Mouse (Mus musculus) intestine, embryonic 14.5 days (tissue): ENCODE data around the gene Clca4b. TPM values are rescaled to one million over a fixed set of nuclear protein-coding genes. Genes with fewer than 3 reads are reported as not detected.

Experiments used
- polyA plus RNA-seq: library from polyadenylated mRNA; unstranded; fragments of >200 nt; fragmentation: Nextera tagmentation; extraction: Ambion mirVana; gene quantifications from 2 replicates; pipeline ENCODE4 v1.2.1, GENCODE M21; 2014

The Clca4b gene
- polyA plus RNA-seq, 1 experiment from 2014 or later: 0.23 TPM

Other genes starting within 250 kb of the Clca4b start
- gene Sh3glb1, start 212.2 kb downstream of the Clca4b start, polyA plus RNA-seq: 93.4 and 95.3 TPM in 2 replicates
- 4.9 and 5.9 TPM in 2 replicates for gene Clca3a1, start 171.6 kb downstream of the Clca4b start, polyA plus RNA-seq
- 0.20 and 0.54 TPM in 2 replicates for gene Clca3a2, start 113.0 kb downstream of the Clca4b start, polyA plus RNA-seq
- 4.9 and 5.4 TPM in 2 replicates for gene Clca3b, start 83.2 kb downstream of the Clca4b start, polyA plus RNA-seq
- gene Clca4a, start 42.5 kb upstream of the Clca4b start, polyA plus RNA-seq: not detected in 2 replicates
- 1.9 and 3.5 TPM in 2 replicates for gene Clca1, start 100.2 kb upstream of the Clca4b start, polyA plus RNA-seq
- 0.17 and 0.46 TPM in 2 replicates for gene Clca2, start 166.9 kb upstream of the Clca4b start, polyA plus RNA-seq
- 14.8 and 18.7 TPM in 2 replicates for gene Odf2l, start 186.1 kb upstream of the Clca4b start, polyA plus RNA-seq